ENCODE assay signal across 8 mouse cellular contexts in genomic region chr19:41933179-41934086, GRCm38 (mm10). TPM values are rescaled to one million over a fixed set of nuclear protein-coding genes. Genes with fewer than 3 reads are reported as not detected.
DNase-seq lines count a peak whose midpoint lies in the region; ATAC-seq lines count a peak whose summit lies in the region.

Exosc1 (minus strand) TSS chr19:41933423.
Zdhhc16 (plus strand) TSS chr19:41933480.

- peaks cover 14% of the 10 kb centered on the region for H3K4me1 ChIP-seq in heart, embryonic 10.5 days
- H3K4me1 ChIP-seq in kidney, embryonic 15.5 days, result peaks cover 21% of the 10 kb centered on the region

- peak within 1 kb of the TSS; percentile 86 for H3K27ac ChIP-seq in heart, embryonic 10.5 days
- peak within 1 kb of the TSS; percentile 29 for H3K27ac ChIP-seq in kidney, embryonic 15.5 days

- peak within 1 kb of the TSS; percentile 77 for H3K4me2 ChIP-seq in kidney, embryonic 15.5 days

- ATAC-seq in erythroblast, adult 5-6 weeks (replicated peaks; ENCODE audit: low FRiP score, poor library complexity, severe bottlenecking), result peak; percentile 95
- peak; percentile 100 for ATAC-seq in kidney, embryonic 15.5 days (replicated peaks; ENCODE audit: low FRiP score)
- ATAC-seq in monocyte, adult 5-6 weeks (replicated peaks; ENCODE audit: insufficient number of reproducible peaks, low FRiP score, low TSS enrichment, poor library complexity, severe bottlenecking), result peak; percentile 99

- DNase-seq in B cell, adult 2 months, result peak; percentile 96
- peak; percentile 99 for DNase-seq in brain, adult 2 months (ENCODE audit: low read depth, low spot score)
- peak; percentile 99 for DNase-seq in heart, embryonic 10.5 days (ENCODE audit: low spot score)
- peak; percentile 97 for DNase-seq in liver
- peak; percentile 96 to 98 for DNase-seq in spleen, postnatal 4 days (ENCODE audit: low spot score in 2 of 2)

- H3K36me3 ChIP-seq in heart, embryonic 10.5 days, result peaks cover 48% of the 10 kb centered on the region
- peaks cover 50% of the 10 kb centered on the region for H3K36me3 ChIP-seq in kidney, embryonic 15.5 days

- no peaks in the 10 kb centered on the region for H3K27me3 ChIP-seq in heart, embryonic 10.5 days (ENCODE audit: insufficient read depth, poor library complexity, severe bottlenecking)
- no peaks in the 10 kb centered on the region for H3K27me3 ChIP-seq in kidney, embryonic 15.5 days

- H3K4me3 ChIP-seq in heart, embryonic 10.5 days, result peak within 1 kb of the TSS; percentile 86
- peak within 1 kb of the TSS; percentile 89 for H3K4me3 ChIP-seq in kidney, embryonic 15.5 days (replicated peaks)

- H3K9me3 ChIP-seq in heart, embryonic 10.5 days, result no peaks in the 10 kb centered on the region
- no peaks in the 10 kb centered on the region for H3K9me3 ChIP-seq in kidney, embryonic 15.5 days (replicated peaks)

- under 1% methylated on average over 47 of the region's 47 CpGs for WGBS in heart, embryonic 10.5 days
- 0% methylated on average over 47 of the region's 47 CpGs for WGBS in kidney, embryonic 15.5 days

- peak within 1 kb of the TSS; percentile 78 for H3K9ac ChIP-seq in kidney, embryonic 15.5 days

RNA-seq across cellular contexts. Expression of gene Exosc1, which starts in this region (rescaled TPM):
- total RNA-seq in erythroblast, adult 5-6 weeks (2015; ENCODE audit: low replicate concordance), result 14.0 and 14.6 TPM in 2 replicates
- total RNA-seq in erythroblast, adult 5-6 weeks (2017; ENCODE audit: low replicate concordance), result 12.8 and 14.1 TPM in 2 replicates
- polyA plus RNA-seq in heart, embryonic 10.5 days (2016; fragmentation: Nextera tagmentation; extraction: Ambion mirVana), result 60.1 and 78.1 TPM in 2 replicates
- polyA plus RNA-seq in kidney, embryonic 15.5 days (2015; fragmentation: Nextera tagmentation; extraction: Ambion mirVana), result 85.1 TPM in 2 replicates
- total RNA-seq in monocyte, adult 5-6 weeks (2017), result 28.8 to 32.4 TPM (median 31.4 TPM) in 3 replicates

RNA-seq across cellular contexts. Expression of gene Zdhhc16, which starts in this region (rescaled TPM):
- 20.2 and 22.6 TPM in 2 replicates for total RNA-seq in erythroblast, adult 5-6 weeks (2015; ENCODE audit: low replicate concordance)
- 6.4 and 19.0 TPM in 2 replicates for total RNA-seq in erythroblast, adult 5-6 weeks (2017; ENCODE audit: low replicate concordance)
- 73.4 and 78.9 TPM in 2 replicates for polyA plus RNA-seq in heart, embryonic 10.5 days (2016; fragmentation: Nextera tagmentation; extraction: Ambion mirVana)
- 81.6 and 89.6 TPM in 2 replicates for polyA plus RNA-seq in kidney, embryonic 15.5 days (2015; fragmentation: Nextera tagmentation; extraction: Ambion mirVana)
- 15.5 to 26.4 TPM (median 23.1 TPM) in 3 replicates for total RNA-seq in monocyte, adult 5-6 weeks (2017)

Comparison
In these comparisons a context has a peak if more than half of its experiments do, and no peak if none do; other contexts are left out.
1. Peak in every context shown above with its lines: DNase-seq, ATAC-seq, H3K4me3 ChIP-seq and H3K27ac ChIP-seq.